Mouse (Mus musculus): ENCODE measurements around the gene Vav3. TPM values are rescaled to one million over a fixed set of nuclear protein-coding genes. Genes with fewer than 3 reads are reported as not detected.

Gene Vav3
- polyA plus RNA-seq, 1 experiment from 2014 or later: 25.6 TPM

DNA sequence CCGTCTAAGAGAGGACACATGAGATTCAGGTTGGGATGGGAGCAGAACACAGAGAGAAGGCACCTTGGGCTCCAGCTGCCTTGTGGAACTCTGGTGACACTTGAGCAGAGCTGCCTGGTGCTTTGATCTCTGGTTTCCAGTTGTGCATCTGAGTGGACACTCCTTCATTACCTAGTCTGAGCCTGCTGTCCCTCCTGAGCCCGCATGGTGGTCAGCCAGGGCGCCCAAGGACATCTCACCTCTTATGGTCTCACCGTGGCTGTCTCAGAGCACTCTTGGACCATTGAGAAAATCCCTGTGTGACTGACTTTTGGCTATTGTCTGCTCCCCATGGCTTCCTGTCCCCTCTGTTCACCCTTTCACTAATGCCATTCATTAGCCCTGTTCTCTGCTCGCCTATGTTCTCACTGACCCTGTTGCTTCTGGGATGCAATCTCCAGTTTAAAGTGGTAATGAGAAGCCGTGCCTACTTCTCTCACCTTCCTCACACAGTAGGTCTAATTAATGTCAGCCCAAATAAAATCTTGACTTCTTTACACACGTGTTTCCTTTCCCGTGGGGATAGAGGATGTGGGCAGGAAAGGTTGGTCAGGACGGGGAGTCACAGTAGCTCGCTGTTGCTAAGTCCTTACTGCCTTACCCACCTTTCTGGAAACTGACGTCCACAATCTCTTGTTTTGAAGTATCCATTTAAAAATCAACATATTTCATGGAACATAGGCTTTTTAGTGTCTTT lies 150.3 kb downstream of the Vav3 start:
- no peak overlapping the region for H3K27ac ChIP-seq (ENCODE audit: low read depth, low read length)
- no peak overlapping the region for H3K4me3 ChIP-seq (ENCODE audit: low read depth, low read length)
- H3K4me2 ChIP-seq (replicated peaks; ENCODE audit: low read depth, low read length): no peak overlapping the region
- no peaks in the 10 kb centered on the region for H3K36me3 ChIP-seq (ENCODE audit: control insufficient read depth, insufficient read depth, low read length)
- ATAC-seq (ENCODE audit: low FRiP score) (no peak), DNase-seq (ENCODE audit: low spot score) (no peak)
- no peaks in the 10 kb centered on the region; the same call in 1 of the 2 replicates for H3K4me1 ChIP-seq (replicated peaks; ENCODE audit: control insufficient read depth, insufficient read depth, low read length)
- H3K27me3 ChIP-seq (ENCODE audit: control insufficient read depth, insufficient read depth, low read length): no peaks in the 10 kb centered on the region
- no peak overlapping the region for H3K9ac ChIP-seq (ENCODE audit: low read depth, low read length)
- WGBS: 60% methylated on average over 11 of the region's 11 CpGs
- H3K9me3 ChIP-seq (ENCODE audit: control insufficient read depth, low read length): no peaks in the 10 kb centered on the region

GRCm38 (mm10) chr3:109491568-109491967 lies 151.1 kb downstream of the Vav3 start:
- peak; percentile 23; the same call in 1 of the 2 replicates for ATAC-seq (ENCODE audit: low FRiP score)
- WGBS: 11% methylated on average over 2 of the region's 2 CpGs

DNA sequence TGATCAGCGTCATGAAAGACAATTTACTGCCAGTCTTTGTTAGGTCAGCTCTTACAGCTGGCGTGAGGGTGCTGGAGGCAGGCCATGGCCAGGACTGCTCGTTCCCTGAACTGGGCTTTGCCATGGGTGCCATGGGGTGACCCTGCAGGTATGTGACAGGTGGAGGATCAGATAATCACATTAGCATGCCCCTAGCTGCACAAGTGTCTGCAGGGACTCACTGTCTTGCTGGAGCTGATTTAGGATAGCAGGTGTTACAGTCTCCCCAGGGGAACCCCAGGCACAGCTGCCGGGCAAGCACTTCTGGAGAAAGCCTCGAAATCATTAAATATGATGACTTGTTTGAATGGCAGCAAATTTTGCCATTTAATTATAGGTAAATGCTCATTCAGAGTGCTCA lies 156.0 kb downstream of the Vav3 start:
- no peaks in the 10 kb centered on the region for H3K27me3 ChIP-seq (ENCODE audit: control insufficient read depth, insufficient read depth, low read length)
- H3K4me3 ChIP-seq (ENCODE audit: low read depth, low read length): no peak overlapping the region
- no peaks in the 10 kb centered on the region for H3K4me1 ChIP-seq (replicated peaks; ENCODE audit: control insufficient read depth, insufficient read depth, low read length)
- H3K9ac ChIP-seq (ENCODE audit: low read depth, low read length): no peak overlapping the region
- ATAC-seq (ENCODE audit: low FRiP score) (peak; percentile 82), DNase-seq (ENCODE audit: low spot score) (peak; percentile 46)
- no peaks in the 10 kb centered on the region for H3K9me3 ChIP-seq (ENCODE audit: control insufficient read depth, low read length)
- no peaks in the 10 kb centered on the region for H3K36me3 ChIP-seq (ENCODE audit: control insufficient read depth, insufficient read depth, low read length)
- WGBS: 54% methylated on average over 5 of the region's 5 CpGs
- no peak overlapping the region for H3K4me2 ChIP-seq (replicated peaks; ENCODE audit: low read depth, low read length)
- H3K27ac ChIP-seq (ENCODE audit: low read depth, low read length): no peak overlapping the region

More at GRCm38 (mm10) chr3:109491568-109491967, 151.1 kb downstream of the Vav3 start:
- Histone ChIP-seq H3K4me3 (ENCODE audit: low read depth, low read length) (no peak overlapping the region), H3K4me1 (replicated peaks; ENCODE audit: control insufficient read depth, insufficient read depth, low read length) (no peaks in the 10 kb centered on the region; the same call in 1 of the 2 replicates), H3K4me2 (replicated peaks; ENCODE audit: low read depth, low read length) (no peak overlapping the region), H3K9me3 (ENCODE audit: control insufficient read depth, low read length) (no peaks in the 10 kb centered on the region), H3K27ac (ENCODE audit: low read depth, low read length) (no peak overlapping the region), H3K27me3 (ENCODE audit: control insufficient read depth, insufficient read depth, low read length) (no peaks in the 10 kb centered on the region), H3K9ac (ENCODE audit: low read depth, low read length) (no peak overlapping the region), H3K36me3 (ENCODE audit: control insufficient read depth, insufficient read depth, low read length) (no peaks in the 10 kb centered on the region)
- peak; percentile 87 for DNase-seq (ENCODE audit: low spot score)

DNA sequence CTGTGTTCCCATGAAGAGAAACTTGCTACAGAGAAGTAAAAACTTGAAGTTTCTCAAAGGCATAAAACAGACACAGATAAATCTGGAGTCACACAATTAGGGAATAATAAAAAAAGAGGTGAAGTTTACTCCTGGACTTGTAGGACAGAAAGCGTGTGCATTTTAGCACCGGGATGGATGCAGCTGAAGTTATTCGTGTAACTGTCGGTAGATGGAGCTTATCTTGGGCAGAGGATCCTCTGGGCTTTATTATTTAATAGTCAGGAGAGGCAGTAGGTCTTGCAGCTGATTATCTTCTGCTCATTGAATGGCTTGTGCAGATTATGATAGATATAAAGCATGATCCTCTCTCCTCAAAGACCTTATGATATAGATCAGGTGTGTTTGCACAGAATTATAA lies 156.6 kb downstream of the Vav3 start:
- no peak overlapping the region for H3K4me2 ChIP-seq (replicated peaks; ENCODE audit: low read depth, low read length)
- no peaks in the 10 kb centered on the region for H3K4me1 ChIP-seq (replicated peaks; ENCODE audit: control insufficient read depth, insufficient read depth, low read length)
- 92% methylated on average over 4 of the region's 4 CpGs for WGBS
- H3K4me3 ChIP-seq (ENCODE audit: low read depth, low read length): no peak overlapping the region
- DNase-seq (ENCODE audit: low spot score): no peak
- no peak overlapping the region for H3K27ac ChIP-seq (ENCODE audit: low read depth, low read length)
- H3K27me3 ChIP-seq (ENCODE audit: control insufficient read depth, insufficient read depth, low read length): no peaks in the 10 kb centered on the region
- no peak for ATAC-seq (ENCODE audit: low FRiP score)
- H3K9ac ChIP-seq (ENCODE audit: low read depth, low read length): no peak overlapping the region
- no peaks in the 10 kb centered on the region for H3K36me3 ChIP-seq (ENCODE audit: control insufficient read depth, insufficient read depth, low read length)
- no peaks in the 10 kb centered on the region for H3K9me3 ChIP-seq (ENCODE audit: control insufficient read depth, low read length)

DNA sequence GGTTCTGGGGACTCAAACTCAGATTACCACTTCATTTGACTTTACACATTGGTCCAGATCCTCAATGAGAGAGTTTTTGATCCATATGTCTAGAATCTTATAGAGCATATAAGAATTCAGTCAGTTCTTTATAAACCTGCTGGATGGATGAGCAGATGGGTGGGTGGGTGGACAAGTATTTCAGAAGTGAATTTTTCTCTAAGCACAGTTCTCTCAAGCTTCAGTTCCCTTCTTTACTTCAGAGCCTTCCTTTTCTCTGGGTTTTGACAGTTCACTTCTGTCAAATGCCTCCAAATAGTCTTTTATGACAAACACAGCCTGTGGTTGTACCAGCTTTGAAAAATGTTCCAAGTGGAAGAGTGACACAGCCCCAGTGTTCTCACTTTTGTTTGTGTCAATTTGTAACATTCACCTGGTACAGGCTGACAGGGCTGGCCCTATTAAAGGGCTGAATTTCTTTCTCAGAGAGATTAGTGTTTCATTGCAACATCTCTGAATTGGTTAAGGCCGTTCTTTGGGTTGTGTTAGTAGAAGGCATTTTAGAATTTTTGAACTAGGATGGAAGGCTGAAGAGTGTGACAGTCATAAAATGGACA lies 159.5 kb downstream of the Vav3 start:
- DNase-seq (ENCODE audit: low spot score) (no peak), ATAC-seq (ENCODE audit: low FRiP score) (no peak)
- Histone ChIP-seq H3K4me3 (ENCODE audit: low read depth, low read length) (no peak overlapping the region), H3K9ac (ENCODE audit: low read depth, low read length) (no peak overlapping the region), H3K27ac (ENCODE audit: low read depth, low read length) (no peak overlapping the region), H3K27me3 (ENCODE audit: control insufficient read depth, insufficient read depth, low read length) (no peaks in the 10 kb centered on the region), H3K36me3 (ENCODE audit: control insufficient read depth, insufficient read depth, low read length) (no peaks in the 10 kb centered on the region), H3K4me2 (replicated peaks; ENCODE audit: low read depth, low read length) (no peak overlapping the region), H3K4me1 (replicated peaks; ENCODE audit: control insufficient read depth, insufficient read depth, low read length) (no peaks in the 10 kb centered on the region), H3K9me3 (ENCODE audit: control insufficient read depth, low read length) (no peaks in the 10 kb centered on the region)
- 92% methylated on average over 1 of the region's 1 CpGs for WGBS

DNA sequence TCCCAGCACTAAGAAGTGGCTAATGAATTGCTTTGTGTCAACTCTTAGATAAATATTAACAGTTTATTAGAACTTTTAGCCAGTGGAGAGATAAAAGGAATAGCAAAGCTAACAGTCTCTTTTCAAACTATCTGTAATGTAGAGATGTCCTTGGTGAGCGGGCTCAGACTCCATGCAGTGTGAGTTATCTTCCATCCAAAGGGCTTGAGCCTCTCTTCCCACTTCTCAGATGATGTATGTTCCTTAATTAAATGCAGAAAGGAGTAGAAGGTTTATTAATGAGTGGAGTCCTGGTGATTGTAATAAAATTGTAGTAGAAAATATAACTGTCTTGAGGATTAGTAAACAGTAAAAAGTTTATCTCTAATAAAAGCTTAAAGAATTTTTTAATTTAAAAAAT lies 169.3 kb downstream of the Vav3 start:
- no peaks in the 10 kb centered on the region for H3K27me3 ChIP-seq (ENCODE audit: control insufficient read depth, insufficient read depth, low read length)
- no peak overlapping the region for H3K4me2 ChIP-seq (replicated peaks; ENCODE audit: low read depth, low read length)
- WGBS: 79% methylated on average over 1 of the region's 1 CpGs

DNA sequence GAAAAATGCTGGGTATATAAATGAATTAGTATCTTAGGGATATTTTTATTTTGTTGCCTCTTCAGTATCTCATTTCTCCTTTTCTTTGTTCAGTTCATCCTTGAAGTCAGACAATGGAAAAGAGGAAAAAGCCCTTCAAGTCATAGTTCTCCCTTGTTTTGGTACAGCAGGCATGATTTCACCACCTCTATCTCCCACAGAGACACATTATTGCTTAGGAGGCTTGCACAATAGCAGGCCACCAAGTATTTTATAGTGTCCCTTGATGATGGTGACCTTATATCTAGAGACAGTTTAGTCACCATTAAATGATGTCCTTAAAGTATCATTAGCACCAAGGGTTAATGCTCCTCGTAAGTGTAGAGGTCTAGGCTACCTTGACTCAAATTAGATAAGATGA lies 171.4 kb downstream of the Vav3 start:
- no peak overlapping the region for H3K4me2 ChIP-seq (replicated peaks; ENCODE audit: low read depth, low read length)
- H3K9ac ChIP-seq (ENCODE audit: low read depth, low read length): no peak overlapping the region
- no peak overlapping the region for H3K27ac ChIP-seq (ENCODE audit: low read depth, low read length)
- H3K27me3 ChIP-seq (ENCODE audit: control insufficient read depth, insufficient read depth, low read length): no peaks in the 10 kb centered on the region
- WGBS: 90% methylated on average over 1 of the region's 1 CpGs
- H3K36me3 ChIP-seq (ENCODE audit: control insufficient read depth, insufficient read depth, low read length): no peaks in the 10 kb centered on the region
- no peaks in the 10 kb centered on the region for H3K9me3 ChIP-seq (ENCODE audit: control insufficient read depth, low read length)
- no peak overlapping the region for H3K4me3 ChIP-seq (ENCODE audit: low read depth, low read length)
- DNase-seq (ENCODE audit: low spot score) (no peak), ATAC-seq (ENCODE audit: low FRiP score) (no peak)
- H3K4me1 ChIP-seq (replicated peaks; ENCODE audit: control insufficient read depth, insufficient read depth, low read length): no peaks in the 10 kb centered on the region

More for the DNA sequence above, 169.3 kb downstream of the Vav3 start:
- Histone ChIP-seq H3K4me1 (replicated peaks; ENCODE audit: control insufficient read depth, insufficient read depth, low read length) (no peaks in the 10 kb centered on the region), H3K36me3 (ENCODE audit: control insufficient read depth, insufficient read depth, low read length) (no peaks in the 10 kb centered on the region), H3K4me3 (ENCODE audit: low read depth, low read length) (no peak overlapping the region), H3K9me3 (ENCODE audit: control insufficient read depth, low read length) (no peaks in the 10 kb centered on the region), H3K27ac (ENCODE audit: low read depth, low read length) (no peak overlapping the region), H3K9ac (ENCODE audit: low read depth, low read length) (no peak overlapping the region)
- DNase-seq (ENCODE audit: low spot score): no peak
- ATAC-seq (ENCODE audit: low FRiP score): no peak

DNA sequence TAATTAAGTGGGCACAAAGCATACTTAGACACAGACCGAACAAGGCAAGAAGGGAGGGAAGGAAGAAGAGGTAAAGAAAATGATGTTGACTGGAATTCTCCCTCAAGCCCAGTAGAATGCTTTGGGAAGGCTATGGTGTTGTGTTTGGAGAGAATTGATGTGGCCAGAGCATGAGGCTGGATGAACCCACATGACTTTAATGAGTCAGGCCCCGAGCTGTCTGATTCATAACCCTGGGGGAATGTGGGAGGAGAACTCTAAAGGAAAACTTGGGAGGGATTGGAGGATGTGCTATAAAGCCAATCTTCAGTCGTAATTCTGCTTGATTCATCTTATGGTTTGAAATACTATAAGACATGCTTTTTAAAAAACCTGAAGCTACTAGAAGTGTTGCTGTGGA lies 175.0 kb downstream of the Vav3 start:
- no peak overlapping the region for H3K9ac ChIP-seq (ENCODE audit: low read depth, low read length)
- WGBS: 83% methylated on average over 3 of the region's 3 CpGs
- no peak overlapping the region for H3K4me2 ChIP-seq (replicated peaks; ENCODE audit: low read depth, low read length)
- no peaks in the 10 kb centered on the region for H3K9me3 ChIP-seq (ENCODE audit: control insufficient read depth, low read length)
- no peak for DNase-seq (ENCODE audit: low spot score)
- H3K4me3 ChIP-seq (ENCODE audit: low read depth, low read length): no peak overlapping the region
- ATAC-seq (ENCODE audit: low FRiP score): no peak
- no peaks in the 10 kb centered on the region for H3K27me3 ChIP-seq (ENCODE audit: control insufficient read depth, insufficient read depth, low read length)
- no peaks in the 10 kb centered on the region for H3K4me1 ChIP-seq (replicated peaks; ENCODE audit: control insufficient read depth, insufficient read depth, low read length)
- H3K36me3 ChIP-seq (ENCODE audit: control insufficient read depth, insufficient read depth, low read length): no peaks in the 10 kb centered on the region
- H3K27ac ChIP-seq (ENCODE audit: low read depth, low read length): no peak overlapping the region

DNA sequence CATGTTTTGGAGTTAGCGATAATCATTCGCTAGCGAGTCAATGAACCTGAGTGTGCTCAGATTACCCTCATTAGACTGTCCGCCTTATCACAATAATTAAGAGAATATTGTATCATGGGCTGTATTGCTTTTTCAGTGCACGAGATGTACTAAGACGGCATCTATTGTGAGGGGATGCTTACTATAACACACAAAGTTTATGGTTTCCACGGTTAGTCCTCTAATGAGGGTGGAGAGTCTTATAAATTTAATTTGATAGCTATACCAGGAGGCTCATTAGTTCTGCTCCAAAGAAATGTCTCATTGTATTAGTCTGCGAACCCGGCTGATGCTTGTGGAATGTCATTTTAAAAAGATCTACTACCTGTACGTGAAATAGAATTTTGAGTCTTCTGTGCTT lies 175.9 kb downstream of the Vav3 start:
- Histone ChIP-seq H3K4me3 (ENCODE audit: low read depth, low read length) (no peak overlapping the region), H3K27ac (ENCODE audit: low read depth, low read length) (no peak overlapping the region), H3K9ac (ENCODE audit: low read depth, low read length) (no peak overlapping the region), H3K4me2 (replicated peaks; ENCODE audit: low read depth, low read length) (no peak overlapping the region), H3K9me3 (ENCODE audit: control insufficient read depth, low read length) (no peaks in the 10 kb centered on the region), H3K27me3 (ENCODE audit: control insufficient read depth, insufficient read depth, low read length) (no peaks in the 10 kb centered on the region), H3K36me3 (ENCODE audit: control insufficient read depth, insufficient read depth, low read length) (no peaks in the 10 kb centered on the region), H3K4me1 (replicated peaks; ENCODE audit: control insufficient read depth, insufficient read depth, low read length) (no peaks in the 10 kb centered on the region)
- ATAC-seq (ENCODE audit: low FRiP score) (no peak), DNase-seq (ENCODE audit: low spot score) (no peak)
- WGBS: 89% methylated on average over 10 of the region's 10 CpGs

Measured in hindbrain, embryonic 11.5 days (tissue).